Mouse (Mus musculus): ENCODE measurements around the gene Olfr1385.
"Not testable (repeated sequence)": the region's sequence is repeated elsewhere in the genome, so short reads cannot be mapped to it uniquely, and the experiment has no call there.

Gene Olfr1385

GRCm38 (mm10) chr11:49488770-49489169, at the start of gene Olfr1385:
TSS of gene Olfr1385 (plus strand) at chr11:49489070.
- DNase-seq (ENCODE audit: low spot score in 2 of 2): not testable (repeated sequence)

- DNase-seq (ENCODE audit: low spot score in 2 of 2): no peak
Measured at GRCm38 (mm10) chr11:49455043-49455442, 33.8 kb upstream of the Olfr1385 start, which contains the start of gene Olfr1387. TSS of gene Olfr1387 (plus strand) at chr11:49455343.

- DNase-seq (ENCODE audit: low spot score in 2 of 2): not testable (repeated sequence)
Measured at GRCm38 (mm10) chr11:49464746-49465145, 24.1 kb upstream of the Olfr1385 start, which contains the start of gene Olfr1386. TSS of gene Olfr1386 (plus strand) at chr11:49465046.

- DNase-seq (ENCODE audit: low spot score in 2 of 2): no peak
Measured at GRCm38 (mm10) chr11:49485973-49486372, 2.9 kb upstream of the Olfr1385 start.

GRCm38 (mm10) chr11:49518086-49518485, 29.2 kb downstream of the Olfr1385 start:
- DNase-seq (ENCODE audit: low spot score in 2 of 2): no peak

- DNase-seq (ENCODE audit: low spot score in 2 of 2): no peak
Measured at GRCm38 (mm10) chr11:49519348-49519747, 30.5 kb downstream of the Olfr1385 start, which contains the start of gene Olfr1383. TSS of gene Olfr1383 (plus strand) at chr11:49519648.

GRCm38 (mm10) chr11:49527947-49528346, 39.1 kb downstream of the Olfr1385 start, which contains the start of gene Olfr1382:
TSS of gene Olfr1382 (plus strand) at chr11:49528247.
- no peak for DNase-seq (ENCODE audit: low spot score in 2 of 2)

GRCm38 (mm10) chr11:49532761-49533160, 43.9 kb downstream of the Olfr1385 start:
- DNase-seq (ENCODE audit: low spot score in 2 of 2): no peak

- DNase-seq (ENCODE audit: low spot score in 2 of 2): peak; percentile 53 to 71
Measured at GRCm38 (mm10) chr11:49536631-49537030, 47.8 kb downstream of the Olfr1385 start.

- not testable (repeated sequence) for DNase-seq (ENCODE audit: low spot score in 2 of 2)
Measured at GRCm38 (mm10) chr11:49543149-49543548, 54.3 kb downstream of the Olfr1385 start, which contains the start of gene Olfr1381. TSS of gene Olfr1381 (plus strand) at chr11:49543449.
